Mouse (Mus musculus) liver, adult (tissue): ENCODE results near the gene Bhlhe40.

Experiments used
- GATA4 ChIP-seq: IDR thresholded peaks from 2 replicates; pipeline ENCODE4 v1.6.1; 2014; ENCODE audit warnings: mild to moderate bottlenecking, low read length; ENCODE audit not compliant: insufficient replicate concordance

Gene Bhlhe40

DNA sequence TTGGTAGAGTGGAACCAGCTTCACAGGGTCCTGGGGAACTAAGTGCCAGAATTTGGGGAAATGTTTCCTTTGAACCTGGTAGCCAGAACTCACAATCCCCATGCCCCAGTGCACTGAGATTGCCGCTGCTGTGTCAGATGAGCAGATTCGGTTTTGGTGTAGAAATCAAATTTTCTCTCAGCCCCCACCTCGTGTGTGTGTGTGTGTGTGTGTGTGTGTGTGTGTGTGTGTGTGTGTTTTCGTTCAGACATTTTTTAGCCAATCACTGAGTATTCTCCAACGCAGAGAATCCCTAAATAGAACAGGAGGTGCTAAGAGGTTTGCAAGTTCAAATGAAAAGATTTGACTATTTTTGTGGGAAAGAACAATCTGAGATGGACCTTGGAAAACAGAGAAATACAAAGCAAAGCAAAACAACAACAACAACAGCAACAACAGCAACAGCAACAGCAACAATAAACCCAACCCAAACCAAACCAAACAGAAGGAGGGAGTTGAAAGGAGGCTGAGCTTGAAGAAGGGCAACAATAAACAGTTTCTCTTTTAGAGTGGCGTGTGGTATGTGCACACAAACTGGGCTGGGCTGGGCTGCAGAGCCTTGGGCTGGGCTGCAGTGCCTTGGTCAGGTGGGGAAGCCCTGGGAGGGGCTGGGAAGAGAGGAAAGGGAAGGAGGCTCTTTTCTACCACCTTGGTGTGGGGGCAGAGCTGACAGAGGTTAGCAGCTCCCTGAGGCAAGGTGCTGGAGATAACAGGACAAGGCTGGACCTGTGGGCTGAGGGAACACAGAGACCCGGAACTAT lies 52.9 kb downstream of the Bhlhe40 start:
- no peak for TF ChIP-seq GATA4
